Mouse (Mus musculus) G1E-ER4 (cell line): ENCODE data around the gene Axin1. TPM values are rescaled to one million over a fixed set of nuclear protein-coding genes. Genes with fewer than 3 reads are reported as not detected.

Experiments
- GATA1 ChIP-seq: IDR thresholded peaks from one replicate; pipeline ENCODE4 v1.8.0; 2012; ENCODE audit warnings: low read length, inconsistent platforms
- polyA plus RNA-seq: library from polyadenylated mRNA; stranded (reverse); fragments of >175 nt; gene quantifications from 2 replicates; pipeline ENCODE4 v1.2.3, GENCODE M21; 2012

Axin1 gene
- polyA plus RNA-seq, 1 experiment = 45.3 TPM

GRCm38 (mm10) chr17:26244101-26244841, 105.8 kb downstream of the Axin1 start, which contains the start of gene Fam234a:
TSS of gene Fam234a (minus strand) at chr17:26244242.
- no peak for TF ChIP-seq GATA1

Other genes with a start within 250 kb of the Axin1 start
- gene Rab40c, start 219.0 kb upstream of the Axin1 start, polyA plus RNA-seq = 12.9 and 13.4 TPM in 2 replicates
- 89.1 and 149 TPM in 2 replicates for gene Pigq, start 193.8 kb upstream of the Axin1 start, polyA plus RNA-seq
- 0.31 and 0.85 TPM in 2 replicates for gene Nhlrc4, start 193.7 kb upstream of the Axin1 start, polyA plus RNA-seq
- gene A930017K11Rik, start 186.1 kb upstream of the Axin1 start, polyA plus RNA-seq = 0.12 and 0.15 TPM in 2 replicates
- 46.6 and 49.5 TPM in 2 replicates for gene Capn15, start 152.9 kb upstream of the Axin1 start, polyA plus RNA-seq
- gene Rab11fip3, start 69.1 kb upstream of the Axin1 start, polyA plus RNA-seq = 12.7 and 17.0 TPM in 2 replicates
- gene Decr2, start 48.4 kb upstream of the Axin1 start, polyA plus RNA-seq = 0.24 and 0.41 TPM in 2 replicates
- gene Nme4, start 43.1 kb upstream of the Axin1 start, polyA plus RNA-seq = 120 and 155 TPM in 2 replicates
- gene Tmem8, start 25.4 kb upstream of the Axin1 start, polyA plus RNA-seq = 1.8 and 2.1 TPM in 2 replicates
- 257 and 305 TPM in 2 replicates for gene Mrpl28, start 15.2 kb upstream of the Axin1 start, polyA plus RNA-seq
- 3.8 and 5.2 TPM in 2 replicates for gene Pdia2, start 60.4 kb downstream of the Axin1 start, polyA plus RNA-seq
- gene Rgs11, start 64.3 kb downstream of the Axin1 start, polyA plus RNA-seq = 8.4 and 8.7 TPM in 2 replicates
- 31.2 and 41.8 TPM in 2 replicates for gene Arhgdig, start 69.1 kb downstream of the Axin1 start, polyA plus RNA-seq
- gene Fam234a, start 105.6 kb downstream of the Axin1 start, polyA plus RNA-seq = 2.9 and 4.5 TPM in 2 replicates
- 50.6 and 64.4 TPM in 2 replicates for gene Luc7l, start 114.2 kb downstream of the Axin1 start, polyA plus RNA-seq